Mouse (Mus musculus): ENCODE data around the gene Nrxn1. TPM values are rescaled to one million over a fixed set of nuclear protein-coding genes. Genes with fewer than 3 reads are reported as not detected.
A peak's percentile ranks its signal among the peaks of the same experiment; 100 is the strongest.

The Nrxn1 gene
- total and polyA plus RNA-seq, 2 experiments: 2.9 to 13.9 TPM

GRCm38 (mm10) chr17:90584666-90585195 lies 508.1 kb downstream of the Nrxn1 start:
- no peaks in the 10 kb centered on the region for H3K4me1 ChIP-seq (ENCODE audit: control insufficient read depth, insufficient read depth, low read length)
- no peaks in the 10 kb centered on the region for H3K36me3 ChIP-seq (ENCODE audit: control insufficient read depth, insufficient read depth, low read length)
- WGBS: 51% methylated on average over 8 of the region's 8 CpGs
- H3K79me2 ChIP-seq (ENCODE audit: control insufficient read depth, insufficient read depth, low read length): no peaks in the 10 kb centered on the region
- no peaks in the 10 kb centered on the region for H3K27me3 ChIP-seq (ENCODE audit: control insufficient read depth, insufficient read depth, low read length)
- H3K4me3 ChIP-seq (ENCODE audit: insufficient read depth, low read depth, low read length): no peak overlapping the region
- peak; percentile 25 for DNase-seq (ENCODE audit: extremely low read depth, low read depth, low spot score)
- TF ChIP-seq CTCF (IDR thresholded peaks at IDR 0.05; ENCODE audit: low read depth, low read length) (peak; percentile 28; the same call in 1 of the 2 replicates), POLR2A (IDR thresholded peaks at IDR 0.05; ENCODE audit: extremely low read depth, insufficient read depth, low read length) (no peak)
- H3K27ac ChIP-seq (replicated peaks; ENCODE audit: insufficient read depth, low read depth, low read length): no peak overlapping the region
- H3K9ac ChIP-seq (ENCODE audit: low read depth, low read length): no peak overlapping the region

- WGBS: 42% methylated on average over 12 of the region's 12 CpGs
- no peaks in the 10 kb centered on the region for H3K4me1 ChIP-seq (ENCODE audit: control insufficient read depth, insufficient read depth, low read length)
- H3K79me2 ChIP-seq (ENCODE audit: control insufficient read depth, insufficient read depth, low read length): no peaks in the 10 kb centered on the region
- TF ChIP-seq POLR2A (IDR thresholded peaks at IDR 0.05; ENCODE audit: extremely low read depth, insufficient read depth, low read length) (no peak), CTCF (IDR thresholded peaks at IDR 0.05; ENCODE audit: low read depth, low read length) (peak; percentile 46; the same call in 1 of the 2 replicates)
- H3K27me3 ChIP-seq (ENCODE audit: control insufficient read depth, insufficient read depth, low read length): no peaks in the 10 kb centered on the region
- no peaks in the 10 kb centered on the region for H3K36me3 ChIP-seq (ENCODE audit: control insufficient read depth, insufficient read depth, low read length)
- H3K27ac ChIP-seq (replicated peaks; ENCODE audit: insufficient read depth, low read depth, low read length): no peak overlapping the region
- DNase-seq (ENCODE audit: extremely low read depth, low read depth, low spot score): peak; percentile 15
- H3K4me3 ChIP-seq (ENCODE audit: insufficient read depth, low read depth, low read length): no peak overlapping the region
- no peak overlapping the region for H3K9ac ChIP-seq (ENCODE audit: low read depth, low read length)
Observed at GRCm38 (mm10) chr17:90583826-90584534, 508.9 kb downstream of the Nrxn1 start.

GRCm38 (mm10) chr17:90583196-90583595 lies 509.7 kb downstream of the Nrxn1 start:
- WGBS: 70% methylated on average over 3 of the region's 3 CpGs
- Histone ChIP-seq H3K4me3 (ENCODE audit: insufficient read depth, low read depth, low read length) (no peak overlapping the region), H3K4me1 (ENCODE audit: control insufficient read depth, insufficient read depth, low read length) (no peaks in the 10 kb centered on the region), H3K27me3 (ENCODE audit: control insufficient read depth, insufficient read depth, low read length) (no peaks in the 10 kb centered on the region), H3K9ac (ENCODE audit: low read depth, low read length) (no peak overlapping the region), H3K36me3 (ENCODE audit: control insufficient read depth, insufficient read depth, low read length) (no peaks in the 10 kb centered on the region), H3K79me2 (ENCODE audit: control insufficient read depth, insufficient read depth, low read length) (no peaks in the 10 kb centered on the region), H3K27ac (replicated peaks; ENCODE audit: insufficient read depth, low read depth, low read length) (no peak overlapping the region)
- DNase-seq (ENCODE audit: extremely low read depth, low read depth, low spot score): no peak
- no peak for TF ChIP-seq POLR2A (IDR thresholded peaks at IDR 0.05; ENCODE audit: extremely low read depth, insufficient read depth, low read length)
- no peak for TF ChIP-seq CTCF (IDR thresholded peaks at IDR 0.05; ENCODE audit: low read depth, low read length)

- no peak for TF ChIP-seq CTCF (IDR thresholded peaks at IDR 0.05; ENCODE audit: low read depth, low read length)
- no peak for TF ChIP-seq POLR2A (IDR thresholded peaks at IDR 0.05; ENCODE audit: extremely low read depth, insufficient read depth, low read length)
Observed at GRCm38 (mm10) chr17:90569877-90570276, 523.0 kb downstream of the Nrxn1 start.

GRCm38 (mm10) chr17:90565186-90565585 lies 527.7 kb downstream of the Nrxn1 start:
- DNase-seq (ENCODE audit: extremely low read depth, low read depth, low spot score): no peak
- no peak overlapping the region for H3K27ac ChIP-seq (replicated peaks; ENCODE audit: insufficient read depth, low read depth, low read length)
- no peak overlapping the region for H3K4me3 ChIP-seq (ENCODE audit: insufficient read depth, low read depth, low read length)
- H3K79me2 ChIP-seq (ENCODE audit: control insufficient read depth, insufficient read depth, low read length): no peaks in the 10 kb centered on the region
- H3K36me3 ChIP-seq (ENCODE audit: control insufficient read depth, insufficient read depth, low read length): no peaks in the 10 kb centered on the region
- no peak overlapping the region for H3K9ac ChIP-seq (ENCODE audit: low read depth, low read length)
- no peaks in the 10 kb centered on the region for H3K27me3 ChIP-seq (ENCODE audit: control insufficient read depth, insufficient read depth, low read length)
- 80% methylated on average over 2 of the region's 2 CpGs for whole genome bisulfite sequencing
- no peak for TF ChIP-seq POLR2A (IDR thresholded peaks at IDR 0.05; ENCODE audit: extremely low read depth, insufficient read depth, low read length)
- no peak for TF ChIP-seq CTCF (IDR thresholded peaks at IDR 0.05; ENCODE audit: low read depth, low read length)
- no peaks in the 10 kb centered on the region for H3K4me1 ChIP-seq (ENCODE audit: control insufficient read depth, insufficient read depth, low read length)

More at GRCm38 (mm10) chr17:90569877-90570276, 523.0 kb downstream of the Nrxn1 start:
- no peak overlapping the region for H3K9ac ChIP-seq (ENCODE audit: low read depth, low read length)
- no peak overlapping the region for H3K4me3 ChIP-seq (ENCODE audit: insufficient read depth, low read depth, low read length)
- H3K4me1 ChIP-seq (ENCODE audit: control insufficient read depth, insufficient read depth, low read length): no peaks in the 10 kb centered on the region
- H3K36me3 ChIP-seq (ENCODE audit: control insufficient read depth, insufficient read depth, low read length): no peaks in the 10 kb centered on the region
- no peak for DNase-seq (ENCODE audit: extremely low read depth, low read depth, low spot score)
- no peaks in the 10 kb centered on the region for H3K79me2 ChIP-seq (ENCODE audit: control insufficient read depth, insufficient read depth, low read length)
- 72% methylated on average over 2 of the region's 2 CpGs for WGBS
- H3K27ac ChIP-seq (replicated peaks; ENCODE audit: insufficient read depth, low read depth, low read length): no peak overlapping the region
- H3K27me3 ChIP-seq (ENCODE audit: control insufficient read depth, insufficient read depth, low read length): no peaks in the 10 kb centered on the region

GRCm38 (mm10) chr17:90556376-90556775 lies 536.5 kb downstream of the Nrxn1 start:
- Histone ChIP-seq H3K4me3 (ENCODE audit: insufficient read depth, low read depth, low read length) (no peak overlapping the region), H3K79me2 (ENCODE audit: control insufficient read depth, insufficient read depth, low read length) (no peaks in the 10 kb centered on the region), H3K4me1 (ENCODE audit: control insufficient read depth, insufficient read depth, low read length) (no peaks in the 10 kb centered on the region), H3K27ac (replicated peaks; ENCODE audit: insufficient read depth, low read depth, low read length) (no peak overlapping the region), H3K36me3 (ENCODE audit: control insufficient read depth, insufficient read depth, low read length) (no peaks in the 10 kb centered on the region), H3K27me3 (ENCODE audit: control insufficient read depth, insufficient read depth, low read length) (no peaks in the 10 kb centered on the region), H3K9ac (ENCODE audit: low read depth, low read length) (no peak overlapping the region)
- DNase-seq (ENCODE audit: extremely low read depth, low read depth, low spot score): no peak
- TF ChIP-seq CTCF (IDR thresholded peaks at IDR 0.05; ENCODE audit: low read depth, low read length) (no peak), POLR2A (IDR thresholded peaks at IDR 0.05; ENCODE audit: extremely low read depth, insufficient read depth, low read length) (no peak)
